Mouse (Mus musculus) forebrain, embryonic 11.5 days (tissue): ENCODE measurements around the gene Gm11214. TPM values are rescaled to one million over a fixed set of nuclear protein-coding genes. Genes with fewer than 3 reads are reported as not detected.

Source experiments
- polyA plus RNA-seq: library from polyadenylated mRNA; unstranded; fragments of >200 nt; fragmentation: Nextera tagmentation; extraction: Ambion mirVana; gene quantifications from 2 replicates; pipeline ENCODE4 v1.2.1, GENCODE M21; 2014

The Gm11214 gene
- polyA plus RNA-seq, 1 experiment from 2014 or later = not detected

Other genes starting within 250 kb of the Gm11214 start
- gene Whrn, start 167.4 kb downstream of the Gm11214 start, polyA plus RNA-seq = 10.7 and 11.0 TPM in 2 replicates
- gene Atp6v1g1, start 118.6 kb downstream of the Gm11214 start, polyA plus RNA-seq = 298 and 308 TPM in 2 replicates
- gene Tmem268, start 104.6 kb downstream of the Gm11214 start, polyA plus RNA-seq = 6.0 and 8.1 TPM in 2 replicates
- gene Gm11213, start 58.1 kb downstream of the Gm11214 start, polyA plus RNA-seq = not detected in 2 replicates
- gene Tex48, start 41.0 kb downstream of the Gm11214 start, polyA plus RNA-seq = not detected in 2 replicates
- not detected in 2 replicates for gene Tnfsf15, start 81.7 kb upstream of the Gm11214 start, polyA plus RNA-seq
- not detected in 2 replicates for gene Tnfsf8, start 198.0 kb upstream of the Gm11214 start, polyA plus RNA-seq